Mouse (Mus musculus): ENCODE results near the gene Kmt2b. TPM values are rescaled to one million over a fixed set of nuclear protein-coding genes. Genes with fewer than 3 reads are reported as not detected.

Kmt2b gene
- polyA plus RNA-seq, 1 experiment = 57.7 TPM

DNA sequence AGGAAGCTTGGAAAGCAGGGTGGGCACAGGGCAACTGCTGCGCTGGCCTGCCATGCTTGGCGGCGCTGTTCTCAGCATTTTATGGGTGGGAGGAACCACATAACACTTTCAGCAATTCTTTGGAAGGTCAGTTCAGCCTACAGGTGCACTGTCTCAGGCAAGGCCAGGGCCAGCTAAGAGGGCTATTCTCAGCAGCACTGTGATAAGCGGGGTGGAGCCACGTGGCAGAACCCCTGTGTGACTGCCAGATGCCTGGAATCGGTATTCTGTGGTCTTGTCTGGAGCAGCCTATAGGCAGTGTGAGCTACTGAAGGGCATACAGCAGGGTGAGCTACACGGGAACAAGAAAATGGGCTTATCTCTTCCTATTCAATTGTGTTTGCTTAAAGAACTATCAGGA lies 21.5 kb upstream of the Kmt2b start:
- Histone ChIP-seq H3K4me1 (ENCODE audit: control insufficient read depth, insufficient read depth, low read length) (no peaks in the 10 kb centered on the region), H3K4me3 (replicated peaks; ENCODE audit: insufficient read depth, low read depth, low read length) (no peak overlapping the region), H3K27me3 (ENCODE audit: control insufficient read depth, insufficient read depth, low read length) (no peaks in the 10 kb centered on the region), H3K27ac (ENCODE audit: insufficient read depth, low read length) (no peak overlapping the region)
- WGBS = 58% methylated on average over 7 of the region's 7 CpGs
- TF ChIP-seq POLR2A (IDR thresholded peaks at IDR 0.05; ENCODE audit: borderline replicate concordance, insufficient read depth, low read length) = no peak
- no peak for TF ChIP-seq CTCF (IDR thresholded peaks at IDR 0.05; ENCODE audit: borderline replicate concordance, insufficient read depth, low read depth, low read length)
- DNase-seq = no peak

DNA sequence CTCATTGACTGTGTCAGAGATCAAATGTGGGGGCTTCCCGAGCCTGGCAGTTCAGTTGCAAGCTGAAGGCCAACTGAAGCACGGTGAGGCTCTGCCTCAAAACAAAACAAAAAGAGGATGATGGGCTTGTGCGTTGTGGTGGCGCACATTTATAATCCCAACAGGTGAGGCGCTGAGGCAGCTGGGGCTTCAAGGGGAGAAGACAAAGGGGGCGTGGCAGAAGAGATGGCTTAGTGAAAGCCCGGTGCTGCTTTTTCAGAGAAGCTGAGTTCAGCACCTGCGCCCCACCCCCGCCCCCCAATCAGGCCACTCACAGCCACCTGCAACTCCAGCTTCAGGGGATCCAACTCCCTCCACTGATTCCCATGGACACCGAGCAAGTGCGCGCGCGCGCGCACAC lies 19.9 kb upstream of the Kmt2b start:
- no peak for TF ChIP-seq CTCF (IDR thresholded peaks at IDR 0.05; ENCODE audit: borderline replicate concordance, insufficient read depth, low read depth, low read length)
- TF ChIP-seq POLR2A (IDR thresholded peaks at IDR 0.05; ENCODE audit: borderline replicate concordance, insufficient read depth, low read length) = no peak
- Histone ChIP-seq H3K27ac (ENCODE audit: insufficient read depth, low read length) (no peak overlapping the region), H3K27me3 (ENCODE audit: control insufficient read depth, insufficient read depth, low read length) (no peaks in the 10 kb centered on the region), H3K4me3 (replicated peaks; ENCODE audit: insufficient read depth, low read depth, low read length) (no peak overlapping the region), H3K4me1 (ENCODE audit: control insufficient read depth, insufficient read depth, low read length) (no peaks in the 10 kb centered on the region)
- 59% methylated on average over 15 of the region's 16 CpGs for WGBS
- no peak for DNase-seq

DNA sequence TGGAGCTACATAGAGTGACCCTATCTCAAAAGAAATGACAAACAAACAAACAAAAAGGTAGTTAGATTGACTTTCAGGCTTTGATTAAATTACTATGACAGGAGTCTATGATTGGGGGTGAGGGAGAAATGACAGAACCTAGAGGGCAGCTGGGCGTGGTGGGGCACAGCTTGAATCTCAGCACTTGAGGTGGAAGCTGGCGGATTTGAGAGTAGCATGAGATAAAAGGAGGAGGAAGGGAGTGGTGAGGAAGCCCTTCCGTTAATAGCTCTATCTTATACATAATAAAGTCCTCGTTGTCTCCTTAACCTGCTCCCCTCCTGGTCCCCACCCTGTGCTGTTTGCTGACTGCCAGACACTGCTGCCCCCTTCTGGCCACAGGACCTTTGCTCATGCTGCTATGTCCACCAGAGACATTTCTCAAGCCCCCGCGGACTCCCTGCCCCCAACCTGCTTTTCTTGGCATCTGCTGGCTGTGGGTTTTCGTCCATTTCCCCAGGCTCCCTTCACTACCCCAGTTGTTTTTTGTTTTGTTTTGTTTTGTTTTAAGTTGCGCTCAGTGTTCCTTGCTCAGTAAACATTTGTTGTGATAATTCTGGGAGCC lies 19.3 kb upstream of the Kmt2b start:
- Histone ChIP-seq H3K4me3 (replicated peaks; ENCODE audit: insufficient read depth, low read depth, low read length) (no peak overlapping the region), H3K4me1 (ENCODE audit: control insufficient read depth, insufficient read depth, low read length) (no peaks in the 10 kb centered on the region), H3K27ac (ENCODE audit: insufficient read depth, low read length) (no peak overlapping the region), H3K27me3 (ENCODE audit: control insufficient read depth, insufficient read depth, low read length) (no peaks in the 10 kb centered on the region)
- peak; percentile 44 to 49 for DNase-seq
- TF ChIP-seq CTCF (IDR thresholded peaks at IDR 0.05; ENCODE audit: borderline replicate concordance, insufficient read depth, low read depth, low read length) (peak; percentile 64; the same call in 1 of the 2 replicates), POLR2A (IDR thresholded peaks at IDR 0.05; ENCODE audit: borderline replicate concordance, insufficient read depth, low read length) (no peak)
- WGBS = 21% methylated on average over 8 of the region's 8 CpGs

DNA sequence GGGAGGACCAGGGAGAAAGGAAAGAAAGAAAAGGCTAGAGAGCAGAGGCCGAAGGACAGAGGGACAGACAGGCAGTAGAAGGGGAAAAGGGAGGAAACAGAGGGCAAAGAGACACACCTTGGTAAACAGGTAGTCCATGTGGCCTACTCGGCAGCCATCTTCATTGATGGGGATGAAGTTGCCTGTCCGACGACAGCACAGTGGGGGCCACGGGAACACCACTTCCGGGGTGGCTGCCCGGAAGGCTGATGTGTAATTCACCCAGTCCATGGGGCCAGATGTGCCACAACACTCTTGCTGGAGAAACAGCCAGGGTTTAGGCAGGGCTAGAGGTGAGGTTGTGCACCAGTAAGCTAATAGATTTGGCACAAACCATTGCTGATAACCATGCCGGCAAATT lies 16.4 kb upstream of the Kmt2b start:
- H3K27me3 ChIP-seq (ENCODE audit: control insufficient read depth, insufficient read depth, low read length) = no peaks in the 10 kb centered on the region
- no peak overlapping the region for H3K4me3 ChIP-seq (replicated peaks; ENCODE audit: insufficient read depth, low read depth, low read length)
- no peak overlapping the region for H3K27ac ChIP-seq (ENCODE audit: insufficient read depth, low read length)
- TF ChIP-seq CTCF (IDR thresholded peaks at IDR 0.05; ENCODE audit: borderline replicate concordance, insufficient read depth, low read depth, low read length) = no peak
- no peak for TF ChIP-seq POLR2A (IDR thresholded peaks at IDR 0.05; ENCODE audit: borderline replicate concordance, insufficient read depth, low read length)
- 81% methylated on average over 8 of the region's 8 CpGs for WGBS
- DNase-seq = no peak
- H3K4me1 ChIP-seq (ENCODE audit: control insufficient read depth, insufficient read depth, low read length) = peaks cover 6% of the 10 kb centered on the region

DNA sequence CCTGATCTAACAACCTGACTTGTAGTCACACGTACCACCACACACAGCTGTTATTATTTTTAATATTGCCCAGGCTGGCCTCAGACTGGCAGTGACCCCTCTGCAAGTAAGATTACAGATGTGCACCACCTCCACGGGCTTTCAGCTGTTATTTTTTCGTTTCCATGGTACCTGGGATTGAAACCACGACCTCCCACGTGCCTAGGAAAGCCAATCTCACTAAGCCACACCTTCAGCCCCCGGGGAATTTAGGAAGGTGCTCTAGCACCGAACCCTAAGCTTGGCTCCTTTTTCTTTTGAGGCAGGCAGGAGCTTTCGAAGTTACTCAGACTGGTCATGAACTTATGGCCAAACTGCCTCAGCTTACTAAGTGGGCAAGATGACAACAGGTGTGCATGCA lies 15.9 kb upstream of the Kmt2b start:
- Histone ChIP-seq H3K4me1 (ENCODE audit: control insufficient read depth, insufficient read depth, low read length) (peaks cover 6% of the 10 kb centered on the region), H3K4me3 (replicated peaks; ENCODE audit: insufficient read depth, low read depth, low read length) (no peak overlapping the region), H3K27me3 (ENCODE audit: control insufficient read depth, insufficient read depth, low read length) (no peaks in the 10 kb centered on the region), H3K27ac (ENCODE audit: insufficient read depth, low read length) (no peak overlapping the region)
- DNase-seq = no peak
- TF ChIP-seq POLR2A (IDR thresholded peaks at IDR 0.05; ENCODE audit: borderline replicate concordance, insufficient read depth, low read length) (no peak), CTCF (IDR thresholded peaks at IDR 0.05; ENCODE audit: borderline replicate concordance, insufficient read depth, low read depth, low read length) (no peak)
- 58% methylated on average over 8 of the region's 8 CpGs for WGBS

DNA sequence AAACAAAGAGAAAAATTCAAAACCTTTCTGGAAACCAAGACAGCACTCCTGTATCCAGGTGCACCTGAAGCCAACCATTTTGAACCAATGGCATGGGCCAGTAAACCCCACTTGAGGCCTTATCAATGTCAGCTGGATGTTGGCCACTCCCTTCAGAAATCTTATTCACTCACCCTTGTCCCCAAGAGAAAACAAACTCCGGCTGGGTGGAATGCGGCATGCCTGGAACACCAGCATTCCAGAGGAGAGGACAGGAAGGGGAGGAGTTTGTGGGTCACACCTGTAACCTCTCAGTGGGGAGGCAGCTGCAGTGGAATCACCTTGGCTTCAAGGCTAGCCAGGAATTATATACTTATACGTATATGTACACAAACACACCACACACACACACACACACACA lies 14.1 kb upstream of the Kmt2b start:
- H3K4me1 ChIP-seq (ENCODE audit: control insufficient read depth, insufficient read depth, low read length) = peaks cover 6% of the 10 kb centered on the region
- no peak for DNase-seq
- H3K27ac ChIP-seq (ENCODE audit: insufficient read depth, low read length) = no peak overlapping the region
- no peak for TF ChIP-seq POLR2A (IDR thresholded peaks at IDR 0.05; ENCODE audit: borderline replicate concordance, insufficient read depth, low read length)
- no peak for TF ChIP-seq CTCF (IDR thresholded peaks at IDR 0.05; ENCODE audit: borderline replicate concordance, insufficient read depth, low read depth, low read length)
- no peak overlapping the region for H3K4me3 ChIP-seq (replicated peaks; ENCODE audit: insufficient read depth, low read depth, low read length)
- no peaks in the 10 kb centered on the region for H3K27me3 ChIP-seq (ENCODE audit: control insufficient read depth, insufficient read depth, low read length)
- WGBS = 72% methylated on average over 3 of the region's 3 CpGs

DNA sequence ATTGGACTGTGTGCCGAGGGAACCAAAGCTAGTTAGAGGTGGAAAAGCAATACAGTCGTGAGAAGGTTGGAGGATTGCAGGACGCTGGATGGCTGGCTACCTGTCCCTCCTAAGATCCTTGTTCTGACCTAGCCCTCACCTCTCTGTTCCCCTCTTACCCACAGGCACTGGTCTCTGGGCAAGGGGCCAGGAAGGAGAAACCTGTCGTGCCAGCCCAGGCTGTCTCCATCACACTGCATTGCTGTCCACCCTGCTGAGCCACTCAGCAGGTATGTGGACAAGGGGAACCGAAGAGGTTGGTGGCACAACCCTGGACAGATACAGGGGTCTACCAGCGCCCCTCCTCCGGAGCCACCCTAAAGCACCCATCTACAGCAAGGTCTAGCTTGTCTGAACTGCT lies 12.1 kb upstream of the Kmt2b start:
- 45% methylated on average over 7 of the region's 7 CpGs for WGBS
- Histone ChIP-seq H3K4me3 (replicated peaks; ENCODE audit: insufficient read depth, low read depth, low read length) (no peak overlapping the region), H3K27ac (ENCODE audit: insufficient read depth, low read length) (peak overlapping the region; percentile 37; the same call in 1 of the 2 replicates), H3K4me1 (ENCODE audit: control insufficient read depth, insufficient read depth, low read length) (peaks cover 6% of the 10 kb centered on the region), H3K27me3 (ENCODE audit: control insufficient read depth, insufficient read depth, low read length) (no peaks in the 10 kb centered on the region)
- TF ChIP-seq CTCF (IDR thresholded peaks at IDR 0.05; ENCODE audit: borderline replicate concordance, insufficient read depth, low read depth, low read length) = no peak
- no peak for TF ChIP-seq POLR2A (IDR thresholded peaks at IDR 0.05; ENCODE audit: borderline replicate concordance, insufficient read depth, low read length)
- no peak for DNase-seq

DNA sequence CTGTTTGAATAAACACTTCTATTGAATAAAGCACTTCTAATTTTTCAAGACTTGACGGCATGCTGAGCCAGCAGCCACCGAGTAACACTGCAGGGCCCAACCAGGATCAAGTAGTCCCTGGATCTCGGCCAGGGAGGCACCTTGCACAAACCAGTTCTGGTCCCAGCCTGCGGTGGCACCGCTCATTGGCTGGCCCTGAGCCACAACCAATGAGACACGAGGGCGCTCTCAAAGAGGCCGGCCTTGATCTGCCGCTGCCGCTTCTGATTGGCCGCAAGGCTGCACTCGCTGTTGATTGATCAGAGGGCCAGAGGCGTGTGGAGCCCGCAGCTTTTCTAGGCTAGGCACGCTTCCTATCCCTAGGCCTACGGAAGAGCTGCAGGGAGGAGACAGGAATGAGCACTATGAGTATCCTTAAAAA lies 11.4 kb upstream of the Kmt2b start:
- peaks cover 6% of the 10 kb centered on the region for H3K4me1 ChIP-seq (ENCODE audit: control insufficient read depth, insufficient read depth, low read length)
- peak overlapping the region; percentile 37; the same call in 1 of the 2 replicates for H3K27ac ChIP-seq (ENCODE audit: insufficient read depth, low read length)
- DNase-seq = peak; percentile 95 to 98
- peak; percentile 59; the same call in 1 of the 2 replicates for TF ChIP-seq POLR2A (IDR thresholded peaks at IDR 0.05; ENCODE audit: borderline replicate concordance, insufficient read depth, low read length)
- TF ChIP-seq CTCF (IDR thresholded peaks at IDR 0.05; ENCODE audit: borderline replicate concordance, insufficient read depth, low read depth, low read length) = no peak
- H3K27me3 ChIP-seq (ENCODE audit: control insufficient read depth, insufficient read depth, low read length) = no peaks in the 10 kb centered on the region
- WGBS = 2% methylated on average over 16 of the region's 16 CpGs
- peak overlapping the region; percentile 31 for H3K4me3 ChIP-seq (replicated peaks; ENCODE audit: insufficient read depth, low read depth, low read length)

Measured in cerebellum, adult 2 months (tissue).